Mouse (Mus musculus): ENCODE results near the gene Fndc4. TPM values are rescaled to one million over a fixed set of nuclear protein-coding genes. Genes with fewer than 3 reads are reported as not detected.

Fndc4 gene
- polyA plus RNA-seq (2012; rRNA removed) = 4.7 and 5.6 TPM in 2 replicates
- 3.3 and 3.7 TPM in 2 replicates for polyA plus RNA-seq (2014; fragmentation: Nextera tagmentation; extraction: Ambion mirVana)

DNA sequence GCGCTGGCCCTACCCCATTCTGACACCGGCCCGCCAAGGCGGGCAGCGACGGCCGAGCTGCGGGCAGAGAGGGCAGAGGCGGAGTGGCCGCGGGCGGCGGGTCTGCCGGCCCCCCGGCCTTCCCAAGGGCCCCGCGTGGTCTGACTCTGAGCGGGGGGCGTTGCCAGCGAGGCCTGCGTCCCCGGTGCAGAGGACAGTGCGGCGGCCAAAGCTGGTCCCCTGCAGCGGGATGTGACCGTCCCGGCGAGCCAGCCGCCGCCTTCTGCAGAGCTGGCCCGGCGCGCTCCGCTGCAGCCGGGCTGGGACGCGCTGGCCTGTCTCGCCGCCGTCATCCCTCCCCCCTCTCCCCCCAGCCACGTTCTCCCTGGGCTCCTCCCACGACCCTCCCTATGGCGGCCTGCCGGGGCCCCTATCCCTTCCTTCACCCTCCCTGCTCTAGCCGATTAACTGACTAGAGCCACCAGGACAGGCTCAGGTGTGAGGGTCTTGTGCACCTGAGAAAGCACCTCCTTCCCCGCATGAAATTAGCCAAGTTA lies at the start of gene Fndc4:
Gene Fndc4, minus strand, starts transcription at position 475 of the 536 bp plus-strand sequence.
- no peak for TF ChIP-seq CTCF (IDR thresholded peaks at IDR 0.05; ENCODE audit: low read depth)
- no peak for TF ChIP-seq EP300 (IDR thresholded peaks at IDR 0.05; ENCODE audit: low read depth)
- no peak for ATAC-seq (ENCODE audit: insufficient read depth)

DNA sequence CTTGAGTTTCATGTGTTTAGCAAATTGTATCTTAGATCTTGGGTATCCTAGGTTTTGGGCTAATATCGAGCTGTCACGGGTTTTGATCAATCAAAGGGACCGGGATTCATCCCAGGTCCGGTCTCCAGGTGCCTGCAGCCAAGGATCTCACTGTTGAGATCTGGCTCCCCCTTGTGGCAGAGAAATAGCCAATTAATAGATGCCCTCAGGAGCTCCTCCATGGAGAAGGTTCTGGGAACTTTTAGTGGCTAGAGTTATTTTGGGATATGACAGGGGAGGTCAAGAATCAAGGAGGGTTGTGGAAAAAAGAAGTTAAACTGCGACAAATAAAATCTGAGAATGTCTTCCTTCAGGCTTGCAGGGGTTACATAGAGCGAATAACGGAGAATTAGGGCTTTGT lies 32.4 kb upstream of the Fndc4 start:
- DNase-seq (ENCODE audit: low read depth in 3 of 3, low spot score in 3 of 3) = peak; percentile 23 to 24 (median 24)
- Histone ChIP-seq H3K27ac (no peak overlapping the region), H3K4me2 (ENCODE audit: low read depth) (no peak overlapping the region), H3K4me1 (replicated peaks; ENCODE audit: control insufficient read depth in 2 of 2, insufficient read depth in 2 of 2, low read length in 1 of 2) (no peaks in the 10 kb centered on the region), H3K36me3 (replicated peaks; ENCODE audit: control insufficient read depth, insufficient read depth, low read depth) (no peaks in the 10 kb centered on the region), H3K4me3 (ENCODE audit: insufficient read depth in 1 of 2, low read depth in 2 of 2, low read length in 2 of 2) (no peak overlapping the region), H3K9me3 (ENCODE audit: control insufficient read depth, low read length) (no peaks in the 10 kb centered on the region), H3K9ac (replicated peaks) (no peak overlapping the region), H3K27me3 (ENCODE audit: control insufficient read depth, insufficient read depth, low read length) (no peaks in the 10 kb centered on the region)
- no peak for ATAC-seq (ENCODE audit: insufficient read depth)
- peak; percentile 74 for TF ChIP-seq CTCF (IDR thresholded peaks at IDR 0.05; ENCODE audit: low read depth)
- no peak for TF ChIP-seq EP300 (IDR thresholded peaks at IDR 0.05; ENCODE audit: low read depth)
- 31% methylated on average over 7 of the region's 7 CpGs for WGBS (ENCODE audit: insufficient replicate concordance)

More for the DNA sequence above, at the start of gene Fndc4:
- no peak for DNase-seq (ENCODE audit: low read depth in 3 of 3, low spot score in 3 of 3)
- Histone ChIP-seq H3K9me3 (ENCODE audit: control insufficient read depth, low read length) (no peaks in the 10 kb centered on the region), H3K27ac (no peak within 1 kb of the TSS), H3K4me2 (ENCODE audit: low read depth) (peak within 1 kb of the TSS; percentile 53), H3K9ac (replicated peaks) (0 out of 2 replicates have a peak within 1 kb of the TSS, but pooled peaks have one; percentile 12), H3K27me3 (ENCODE audit: control insufficient read depth, insufficient read depth, low read length) (peaks cover 32% of the 10 kb centered on the region), H3K36me3 (replicated peaks; ENCODE audit: control insufficient read depth, insufficient read depth, low read depth) (no peaks in the 10 kb centered on the region), H3K4me3 (ENCODE audit: insufficient read depth in 1 of 2, low read depth in 2 of 2, low read length in 2 of 2) (peak within 1 kb of the TSS; percentile 36 to 47), H3K4me1 (replicated peaks; ENCODE audit: control insufficient read depth in 2 of 2, insufficient read depth in 2 of 2, low read length in 1 of 2) (peaks cover 3 to 6% of the 10 kb centered on the region in 2 experiments)
- WGBS (ENCODE audit: insufficient replicate concordance) = 1% methylated on average over 40 of the region's 46 CpGs

DNA sequence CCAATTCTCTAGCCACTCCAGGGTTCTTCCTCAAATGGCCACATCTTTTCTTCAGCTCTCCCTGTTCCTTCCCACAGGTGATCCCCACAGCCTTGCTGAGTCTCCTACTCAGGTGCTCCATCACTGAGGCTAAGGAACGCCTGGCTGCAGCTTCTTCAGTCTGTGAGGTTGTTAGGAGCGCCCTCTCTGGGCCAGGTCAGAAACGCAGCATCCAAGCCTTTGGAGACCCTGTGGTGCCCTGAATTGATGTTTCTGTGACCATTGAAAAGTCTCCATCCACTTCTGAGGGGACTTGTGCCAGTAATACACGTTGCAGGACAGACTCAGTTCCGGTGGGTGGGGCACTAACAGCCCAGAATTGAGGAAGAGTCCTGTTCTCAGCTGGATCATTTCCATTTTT lies 31.0 kb upstream of the Fndc4 start:
- H3K4me1 ChIP-seq (replicated peaks; ENCODE audit: control insufficient read depth in 2 of 2, insufficient read depth in 2 of 2, low read length in 1 of 2) = no peaks in the 10 kb centered on the region
- no peak for TF ChIP-seq EP300 (IDR thresholded peaks at IDR 0.05; ENCODE audit: low read depth)
- 0 out of 2 replicates have a peak, but pooled peaks have one; percentile 34 for TF ChIP-seq CTCF (IDR thresholded peaks at IDR 0.05; ENCODE audit: low read depth)
- WGBS (ENCODE audit: insufficient replicate concordance) = 14% methylated on average over 5 of the region's 5 CpGs
- no peak overlapping the region for H3K9ac ChIP-seq (replicated peaks)
- no peaks in the 10 kb centered on the region for H3K27me3 ChIP-seq (ENCODE audit: control insufficient read depth, insufficient read depth, low read length)
- no peak overlapping the region for H3K27ac ChIP-seq
- H3K4me2 ChIP-seq (ENCODE audit: low read depth) = no peak overlapping the region
- no peak for DNase-seq (ENCODE audit: low read depth in 3 of 3, low spot score in 3 of 3)
- no peak for ATAC-seq (ENCODE audit: insufficient read depth)
- no peak overlapping the region for H3K4me3 ChIP-seq (ENCODE audit: insufficient read depth in 1 of 2, low read depth in 2 of 2, low read length in 2 of 2)
- no peaks in the 10 kb centered on the region for H3K9me3 ChIP-seq (ENCODE audit: control insufficient read depth, low read length)
- H3K36me3 ChIP-seq (replicated peaks; ENCODE audit: control insufficient read depth, insufficient read depth, low read depth) = no peaks in the 10 kb centered on the region

DNA sequence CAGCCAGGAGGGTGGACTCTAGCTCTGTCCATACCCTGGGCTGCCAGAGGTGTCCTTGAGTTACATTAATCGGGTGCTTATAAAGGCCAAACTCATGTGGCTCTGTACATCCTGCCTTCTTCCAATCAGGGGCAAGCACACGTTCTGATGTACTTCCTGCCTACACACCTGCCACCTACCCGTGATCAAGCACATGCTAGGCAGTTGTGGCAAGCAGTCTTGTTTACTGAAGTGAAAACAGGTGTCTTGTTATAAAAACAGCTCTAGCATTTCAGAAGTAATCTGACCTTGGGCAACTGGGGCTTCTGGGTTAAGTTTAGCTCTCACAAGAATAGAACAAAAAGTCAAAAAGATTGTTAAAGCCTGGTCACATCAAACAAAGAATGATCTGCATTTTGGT lies 28.2 kb upstream of the Fndc4 start:
- Histone ChIP-seq H3K4me1 (replicated peaks; ENCODE audit: control insufficient read depth in 2 of 2, insufficient read depth in 2 of 2, low read length in 1 of 2) (no peaks in the 10 kb centered on the region), H3K4me2 (ENCODE audit: low read depth) (no peak overlapping the region), H3K27me3 (ENCODE audit: control insufficient read depth, insufficient read depth, low read length) (no peaks in the 10 kb centered on the region), H3K36me3 (replicated peaks; ENCODE audit: control insufficient read depth, insufficient read depth, low read depth) (no peaks in the 10 kb centered on the region), H3K4me3 (ENCODE audit: insufficient read depth in 1 of 2, low read depth in 2 of 2, low read length in 2 of 2) (no peak overlapping the region), H3K9me3 (ENCODE audit: control insufficient read depth, low read length) (no peaks in the 10 kb centered on the region), H3K9ac (replicated peaks) (no peak overlapping the region), H3K27ac (no peak overlapping the region)
- no peak for ATAC-seq (ENCODE audit: insufficient read depth)
- 41% methylated on average over 3 of the region's 3 CpGs for WGBS (ENCODE audit: insufficient replicate concordance)
- TF ChIP-seq CTCF (IDR thresholded peaks at IDR 0.05; ENCODE audit: low read depth) (no peak), EP300 (IDR thresholded peaks at IDR 0.05; ENCODE audit: low read depth) (no peak)
- DNase-seq (ENCODE audit: low read depth in 3 of 3, low spot score in 3 of 3) = no peak

DNA sequence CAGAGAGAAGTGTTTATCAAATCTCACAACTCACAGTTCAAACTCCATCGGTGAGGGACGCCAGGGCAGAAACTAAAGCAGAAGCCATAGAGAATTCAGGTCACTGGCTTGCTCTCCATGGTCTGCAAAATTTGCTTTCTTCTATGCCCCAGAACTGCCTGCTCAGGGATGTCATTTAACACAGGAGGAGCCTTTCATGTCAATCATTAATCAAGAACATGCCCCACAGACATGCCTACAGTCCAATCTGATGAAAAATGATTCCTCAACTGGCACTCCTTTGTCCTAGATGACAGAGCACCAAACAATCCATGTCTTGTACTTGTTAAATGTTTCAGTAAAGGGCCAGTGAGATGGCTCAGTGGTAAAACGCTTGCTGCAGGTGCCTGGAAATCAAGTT lies 26.9 kb upstream of the Fndc4 start:
- Histone ChIP-seq H3K4me3 (ENCODE audit: insufficient read depth in 1 of 2, low read depth in 2 of 2, low read length in 2 of 2) (no peak overlapping the region), H3K9ac (replicated peaks) (no peak overlapping the region), H3K4me2 (ENCODE audit: low read depth) (no peak overlapping the region), H3K36me3 (replicated peaks; ENCODE audit: control insufficient read depth, insufficient read depth, low read depth) (no peaks in the 10 kb centered on the region), H3K27me3 (ENCODE audit: control insufficient read depth, insufficient read depth, low read length) (no peaks in the 10 kb centered on the region), H3K27ac (no peak overlapping the region), H3K9me3 (ENCODE audit: control insufficient read depth, low read length) (no peaks in the 10 kb centered on the region), H3K4me1 (replicated peaks; ENCODE audit: control insufficient read depth in 2 of 2, insufficient read depth in 2 of 2, low read length in 1 of 2) (no peaks in the 10 kb centered on the region)
- 62% methylated on average over 3 of the region's 3 CpGs for WGBS (ENCODE audit: insufficient replicate concordance)
- DNase-seq (ENCODE audit: low read depth in 3 of 3, low spot score in 3 of 3) (no peak), ATAC-seq (ENCODE audit: insufficient read depth) (no peak)
- TF ChIP-seq CTCF (IDR thresholded peaks at IDR 0.05; ENCODE audit: low read depth) = no peak
- no peak for TF ChIP-seq EP300 (IDR thresholded peaks at IDR 0.05; ENCODE audit: low read depth)
